Mouse (Mus musculus) liver, embryonic 14.5 days (tissue): Measurements from ENCODE around the gene Cdk12.

Source experiments
- CTCF ChIP-seq: IDR thresholded peaks from 2 replicates; pipeline ENCODE4 v1.5.1; 2016; ENCODE audit warnings: antibody characterized with exemption, low read depth, control low read depth
- EP300 ChIP-seq: IDR thresholded peaks from 2 replicates; pipeline ENCODE4 v1.6.1; 2016; ENCODE audit warnings: antibody characterized with exemption, low read depth

GRCm38 (mm10) chr11:98213311-98213710 lies 10.5 kb downstream of the Cdk12 start:
- no peak for TF ChIP-seq CTCF
- TF ChIP-seq EP300, result peak; percentile 71
